Mouse (Mus musculus): ENCODE data around the gene Rps6kl1.

- no peak for TF ChIP-seq POLR2A (IDR thresholded peaks at IDR 0.05; ENCODE audit: borderline replicate concordance, extremely low read depth, low read depth, low read length)
- no peak for TF ChIP-seq CTCF (IDR thresholded peaks at IDR 0.05; ENCODE audit: insufficient read depth, low read length)
Observed at GRCm38 (mm10) chr12:85195086-85195485, 44.0 kb upstream of the Rps6kl1 start.

Measured in lung, adult 2 months (tissue).